Mouse (Mus musculus) midbrain, embryonic 10.5 days (tissue): ENCODE data around the gene Sgtb. TPM values are rescaled to one million over a fixed set of nuclear protein-coding genes. Genes with fewer than 3 reads are reported as not detected.
A peak's percentile ranks its signal among the peaks of the same experiment; 100 is the strongest.

Experiments used
- DNase-seq: peaks from one replicate; pipeline ENCODE4 v3.0.0-alpha.2; 2017; ENCODE audit warnings: low spot score
- H3K27ac ChIP-seq: fragments of 300-500 bp; sonication (generic); replicated peaks from 2 replicates; pipeline ENCODE4 v1.5.1; 2016; ENCODE audit warnings: mild to moderate bottlenecking
- H3K27me3 ChIP-seq: fragments of 300-500 bp; sonication (generic); 2 replicates; pipeline ENCODE4 v1.6.1; 2016; ENCODE audit warnings: low read depth, mild to moderate bottlenecking; ENCODE audit not compliant: poor library complexity, severe bottlenecking
- H3K36me3 ChIP-seq: fragments of 300-500 bp; sonication (generic); 2 replicates; pipeline ENCODE4 v1.6.1; 2016; ENCODE audit warnings: mild to moderate bottlenecking, moderate library complexity
- H3K4me1 ChIP-seq: fragments of 300-500 bp; sonication (generic); 2 replicates; pipeline ENCODE4 v1.6.1; 2016
- H3K4me3 ChIP-seq: fragments of 300-500 bp; sonication (generic); 2 replicates; pipeline ENCODE4 v1.5.1; 2016; ENCODE audit warnings: mild to moderate bottlenecking, moderate library complexity
- H3K9me3 ChIP-seq: fragments of 300-500 bp; sonication (generic); replicated peaks from 2 replicates; pipeline ENCODE4 v1.6.1; 2016; ENCODE audit warnings: mild to moderate bottlenecking
- WGBS: fragments of 180-500 bp; shearing (Covaris S2); methylation state at CpG from one replicate; pipeline ENCODE4 v1.1.7; 2016; 5-methylcytosine and 5-hydroxymethylcytosine counted together
- polyA plus RNA-seq: library from polyadenylated mRNA; unstranded; fragments of >200 nt; fragmentation: Nextera tagmentation; extraction: Ambion mirVana; gene quantifications from 2 replicates; pipeline ENCODE4 v1.2.1, GENCODE M21; 2016

Gene Sgtb
- polyA plus RNA-seq, 1 experiment from 2014 or later = 11.7 TPM

GRCm38 (mm10) chr13:104089387-104089786 lies 20.2 kb upstream of the Sgtb start:
- H3K4me3 ChIP-seq = no peak overlapping the region
- no peaks in the 10 kb centered on the region; the same call in 1 of the 2 replicates for H3K36me3 ChIP-seq
- 33% methylated on average over 1 of the region's 1 CpGs for WGBS
- peak; percentile 45 for DNase-seq
- H3K27ac ChIP-seq = no peak overlapping the region
- H3K9me3 ChIP-seq = no peaks in the 10 kb centered on the region
- H3K4me1 ChIP-seq = no peaks in the 10 kb centered on the region
- no peaks in the 10 kb centered on the region for H3K27me3 ChIP-seq

GRCm38 (mm10) chr13:104091734-104092133 lies 17.8 kb upstream of the Sgtb start:
- no peak overlapping the region for H3K4me3 ChIP-seq
- WGBS = 28% methylated on average over 1 of the region's 1 CpGs
- no peaks in the 10 kb centered on the region for H3K27me3 ChIP-seq
- no peak overlapping the region for H3K27ac ChIP-seq
- H3K9me3 ChIP-seq = no peaks in the 10 kb centered on the region
- H3K36me3 ChIP-seq = no peaks in the 10 kb centered on the region; the same call in 1 of the 2 replicates
- peaks cover 4% of the 10 kb centered on the region; the same call in 1 of the 2 replicates for H3K4me1 ChIP-seq
- no peak for DNase-seq

DNA sequence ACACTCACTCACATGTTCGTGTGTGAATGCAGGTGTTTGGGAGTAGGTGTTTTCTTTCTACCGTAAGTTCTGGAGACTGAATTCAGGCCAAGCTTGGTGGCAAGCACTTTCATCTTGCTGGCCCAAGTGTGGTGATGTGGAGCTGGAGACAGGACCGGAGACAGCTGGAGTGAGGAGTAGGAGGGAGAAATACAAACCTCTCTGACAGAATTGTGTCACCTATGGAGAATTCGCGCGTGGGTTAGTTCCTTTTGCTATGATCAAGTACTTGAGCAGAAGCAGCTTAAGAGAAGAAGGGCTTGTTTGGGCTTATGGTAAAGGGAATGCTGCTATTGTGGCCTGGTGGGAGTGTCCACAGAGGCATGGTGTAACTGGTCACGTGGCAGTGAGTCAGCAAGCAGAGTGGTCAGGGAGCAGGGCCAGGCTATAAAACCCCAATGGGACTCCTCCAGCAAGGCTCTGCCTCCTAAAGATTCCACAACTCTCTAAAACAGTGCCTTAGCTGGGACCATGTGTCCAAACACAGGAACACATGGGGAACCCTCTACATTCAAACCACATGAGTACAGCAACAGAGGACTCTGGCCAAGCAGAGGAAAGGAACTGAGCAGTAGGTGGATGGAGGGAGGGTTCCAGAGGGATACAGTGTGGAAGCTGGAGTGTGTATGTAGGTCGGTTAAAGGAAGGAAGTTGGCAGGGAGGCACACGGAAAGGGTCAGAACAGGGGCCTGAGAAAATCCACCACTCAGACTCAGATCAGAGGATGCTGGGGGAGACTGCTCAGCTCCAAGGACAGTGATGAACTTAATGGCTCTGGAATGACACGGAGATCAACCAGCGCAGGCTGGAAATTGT lies 14.8 kb upstream of the Sgtb start:
- Histone ChIP-seq H3K36me3 (no peaks in the 10 kb centered on the region; the same call in 1 of the 2 replicates), H3K27ac (no peak overlapping the region), H3K4me1 (peaks cover 4% of the 10 kb centered on the region; the same call in 1 of the 2 replicates), H3K9me3 (no peaks in the 10 kb centered on the region), H3K4me3 (no peak overlapping the region), H3K27me3 (no peaks in the 10 kb centered on the region)
- WGBS = 82% methylated on average over 11 of the region's 11 CpGs
- no peak for DNase-seq

DNA sequence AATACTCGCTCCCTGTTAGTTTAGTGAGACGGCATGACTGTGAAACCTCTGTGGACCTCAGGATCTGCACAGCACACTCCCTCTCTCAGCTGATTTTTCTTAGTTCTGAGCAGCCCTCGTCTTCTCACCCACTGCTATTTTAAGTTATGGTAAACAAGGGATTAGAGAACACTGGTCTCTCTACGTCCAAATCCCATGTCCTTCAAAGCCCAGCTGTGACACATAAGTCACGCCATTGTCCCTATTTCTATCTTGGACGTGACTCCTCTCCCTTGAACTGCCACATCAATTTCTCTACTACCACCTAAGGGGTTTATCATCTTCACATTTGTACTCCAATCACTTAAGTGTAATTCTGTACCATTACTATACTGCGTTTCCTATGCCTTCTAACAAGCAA lies 13.6 kb upstream of the Sgtb start:
- H3K4me1 ChIP-seq = peaks cover 4% of the 10 kb centered on the region; the same call in 1 of the 2 replicates
- no peaks in the 10 kb centered on the region for H3K9me3 ChIP-seq
- H3K27me3 ChIP-seq = no peaks in the 10 kb centered on the region
- no peak overlapping the region for H3K4me3 ChIP-seq
- no peak overlapping the region for H3K27ac ChIP-seq
- 64% methylated on average over 7 of the region's 7 CpGs for WGBS
- DNase-seq = no peak
- no peaks in the 10 kb centered on the region; the same call in 1 of the 2 replicates for H3K36me3 ChIP-seq

DNA sequence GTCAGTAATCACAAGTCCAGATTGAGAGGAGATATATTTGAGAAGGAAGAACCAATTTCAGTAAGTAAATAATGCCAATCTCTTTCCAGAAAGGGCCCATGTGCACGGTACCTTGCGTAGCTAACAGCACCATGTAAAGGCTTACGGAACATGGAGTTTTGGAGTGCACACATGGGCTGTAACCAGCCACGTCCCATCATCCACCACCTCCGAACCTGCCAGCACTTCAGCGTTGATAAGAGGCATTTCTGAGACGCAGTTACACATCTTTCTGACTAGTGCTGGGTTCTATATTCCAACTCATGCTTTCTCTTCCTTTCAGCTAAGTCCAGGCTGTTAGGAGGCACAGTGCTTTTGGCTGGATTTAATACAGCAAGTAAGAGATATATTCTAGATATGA lies 12.4 kb upstream of the Sgtb start:
- H3K4me1 ChIP-seq = peaks cover 4% of the 10 kb centered on the region; the same call in 1 of the 2 replicates
- no peaks in the 10 kb centered on the region for H3K27me3 ChIP-seq
- H3K27ac ChIP-seq = no peak overlapping the region
- DNase-seq = no peak
- no peaks in the 10 kb centered on the region; the same call in 1 of the 2 replicates for H3K36me3 ChIP-seq
- H3K4me3 ChIP-seq = no peak overlapping the region
- no peaks in the 10 kb centered on the region for H3K9me3 ChIP-seq
- 96% methylated on average over 7 of the region's 7 CpGs for WGBS

- Histone ChIP-seq H3K27me3 (no peaks in the 10 kb centered on the region), H3K4me1 (peaks cover 4% of the 10 kb centered on the region; the same call in 1 of the 2 replicates), H3K27ac (no peak overlapping the region), H3K36me3 (peaks cover 9% of the 10 kb centered on the region; the same call in 1 of the 2 replicates), H3K9me3 (peaks cover 8% of the 10 kb centered on the region; the same call in 1 of the 2 replicates), H3K4me3 (no peak overlapping the region)
- WGBS = 87% methylated on average over 4 of the region's 4 CpGs
- DNase-seq = no peak
These were observed 9.1 kb upstream of the Sgtb start for GRCm38 (mm10) chr13:104100416-104100815.

- no peak overlapping the region for H3K4me3 ChIP-seq
- peaks cover 8% of the 10 kb centered on the region; the same call in 1 of the 2 replicates for H3K9me3 ChIP-seq
- no peaks in the 10 kb centered on the region for H3K27me3 ChIP-seq
- H3K4me1 ChIP-seq = no peaks in the 10 kb centered on the region
- no peak for DNase-seq
- no peak overlapping the region for H3K27ac ChIP-seq
- peaks cover 9% of the 10 kb centered on the region; the same call in 1 of the 2 replicates for H3K36me3 ChIP-seq
- WGBS = 91% methylated on average over 5 of the region's 5 CpGs
These were observed 7.8 kb upstream of the Sgtb start for GRCm38 (mm10) chr13:104101606-104102235.

DNA sequence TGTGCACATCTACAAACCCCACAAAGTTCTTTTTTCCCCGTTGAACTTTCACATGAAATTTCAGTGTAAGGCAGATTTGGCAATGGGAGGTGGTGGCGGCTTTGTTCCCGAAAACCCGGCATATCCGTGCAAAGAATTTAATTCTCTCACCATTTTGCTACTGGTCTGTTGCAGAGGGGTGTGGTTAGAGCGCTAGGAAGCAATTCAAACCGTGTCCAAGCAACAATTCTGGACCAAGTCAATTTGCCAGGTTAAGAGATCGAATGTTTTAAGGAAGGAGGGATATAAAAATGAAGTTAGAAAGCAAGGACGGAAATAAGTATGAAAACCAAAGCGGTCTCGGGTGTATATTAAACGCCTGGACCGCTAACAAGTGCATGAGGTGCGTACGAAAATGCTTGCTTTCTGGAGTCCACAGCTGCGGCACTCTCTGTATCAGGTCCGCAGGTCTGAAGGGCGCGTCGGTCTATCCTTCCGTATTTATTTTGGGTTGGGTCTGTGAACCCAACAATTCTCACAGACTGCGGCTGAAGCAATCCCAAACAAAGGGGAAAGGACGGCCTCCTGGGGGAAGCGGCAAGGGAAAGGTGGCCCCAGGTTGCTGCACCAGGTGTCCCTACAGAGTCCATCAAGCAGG lies 772 bp upstream of the Sgtb start:
- Histone ChIP-seq H3K4me1 (peaks cover 39% of the 10 kb centered on the region), H3K36me3 (peaks cover 9% of the 10 kb centered on the region), H3K4me3 (peak overlapping the region; percentile 88), H3K27ac (peak overlapping the region; percentile 85), H3K9me3 (peaks cover 8% of the 10 kb centered on the region; the same call in 1 of the 2 replicates), H3K27me3 (no peaks in the 10 kb centered on the region)
- 2% methylated on average over 24 of the region's 24 CpGs for WGBS
- DNase-seq = peak; percentile 37

GRCm38 (mm10) chr13:104109816-104110521 lies 428 bp downstream of the Sgtb start:
- no peaks in the 10 kb centered on the region for H3K9me3 ChIP-seq
- WGBS = under 1% methylated on average over 37 of the region's 38 CpGs
- peaks cover 9% of the 10 kb centered on the region for H3K36me3 ChIP-seq
- peak overlapping the region; percentile 88 for H3K4me3 ChIP-seq
- no peak for DNase-seq
- H3K4me1 ChIP-seq = peaks cover 39% of the 10 kb centered on the region
- H3K27ac ChIP-seq = peak overlapping the region; percentile 85
- H3K27me3 ChIP-seq = no peaks in the 10 kb centered on the region

DNA sequence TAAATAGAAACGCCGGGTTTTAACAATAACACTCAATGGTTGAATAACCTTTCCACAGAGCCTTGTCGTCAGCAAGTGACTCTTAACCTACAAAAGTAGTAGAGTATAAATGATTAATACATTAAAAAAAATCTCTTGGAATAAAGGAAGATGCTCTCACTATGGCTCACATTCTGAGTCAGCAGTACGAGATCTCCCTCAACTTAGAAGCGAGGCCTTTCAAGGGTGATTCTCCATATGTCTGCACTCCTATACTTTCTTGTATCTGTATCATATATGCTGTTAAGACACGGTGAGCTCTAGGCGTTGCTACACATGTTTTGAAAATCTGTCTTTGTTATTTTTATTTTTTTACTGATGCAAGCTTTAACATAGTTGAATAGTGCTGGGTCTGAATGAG lies 985 bp downstream of the Sgtb start:
- H3K4me1 ChIP-seq = peaks cover 39% of the 10 kb centered on the region
- no peaks in the 10 kb centered on the region for H3K9me3 ChIP-seq
- peak overlapping the region; percentile 88 for H3K4me3 ChIP-seq
- DNase-seq = no peak
- H3K36me3 ChIP-seq = peaks cover 13% of the 10 kb centered on the region
- no peaks in the 10 kb centered on the region for H3K27me3 ChIP-seq
- WGBS = 46% methylated on average over 7 of the region's 7 CpGs
- peak overlapping the region; percentile 85; the same call in 1 of the 2 replicates for H3K27ac ChIP-seq

- no peak for DNase-seq
- no peaks in the 10 kb centered on the region for H3K27me3 ChIP-seq
- peaks cover 27% of the 10 kb centered on the region for H3K36me3 ChIP-seq
- H3K4me1 ChIP-seq = peaks cover 39% of the 10 kb centered on the region
- H3K27ac ChIP-seq = no peak overlapping the region
- H3K9me3 ChIP-seq = no peaks in the 10 kb centered on the region
- 38% methylated on average over 12 of the region's 12 CpGs for WGBS
- no peak overlapping the region for H3K4me3 ChIP-seq
These were observed 2.8 kb downstream of the Sgtb start for GRCm38 (mm10) chr13:104112266-104112900.

- H3K9me3 ChIP-seq = no peaks in the 10 kb centered on the region
- no peak overlapping the region for H3K27ac ChIP-seq
- peaks cover 33% of the 10 kb centered on the region for H3K4me1 ChIP-seq
- H3K36me3 ChIP-seq = peaks cover 38% of the 10 kb centered on the region
- H3K4me3 ChIP-seq = no peak overlapping the region
- DNase-seq = no peak
- no peaks in the 10 kb centered on the region for H3K27me3 ChIP-seq
- WGBS = 91% methylated on average over 4 of the region's 4 CpGs
These were observed 4.2 kb downstream of the Sgtb start for GRCm38 (mm10) chr13:104113782-104114181.
